ENCODE assay signal across 9 mouse cellular contexts in genomic region chr5:14253328-14253727, GRCm38 (mm10).
DNase-seq lines count a peak whose midpoint lies in the region; ATAC-seq and TF ChIP-seq lines count a peak whose summit lies in the region.
"Had no signal": no experiment of that assay in that cellular context is flagged by ENCODE, and none has a peak within 500 bp of the region (broad histone marks: within the 10 kb centered on the region; RNA-seq: fewer than 3 reads in every experiment).

No protein-coding gene starts in this region.

- TF ChIP-seq EP300 in lung, postnatal 0 days (IDR thresholded peaks at IDR 0.05) = no peak

- H3K27me3 ChIP-seq in hindbrain, embryonic 11.5 days (ENCODE audit: control insufficient read depth, insufficient read depth, low read length) = no peaks in the 10 kb centered on the region
- H3K27me3 ChIP-seq in hindbrain, embryonic 16.5 days (replicated peaks; ENCODE audit: control insufficient read depth, insufficient read depth, low read length) = no peaks in the 10 kb centered on the region
- no peaks in the 10 kb centered on the region for H3K27me3 ChIP-seq in lung, postnatal 0 days (replicated peaks; ENCODE audit: insufficient read depth, low read length)
- H3K27me3 ChIP-seq in forebrain, embryonic 16.5 days (replicated peaks; ENCODE audit: control insufficient read depth, insufficient read depth, low read length) = no peaks in the 10 kb centered on the region

- no peaks in the 10 kb centered on the region for H3K36me3 ChIP-seq in hindbrain, embryonic 11.5 days (ENCODE audit: control insufficient read depth, insufficient read depth, low read length)
- H3K36me3 ChIP-seq in hindbrain, embryonic 16.5 days (ENCODE audit: control insufficient read depth, insufficient read depth, low read length) = no peaks in the 10 kb centered on the region
- no peaks in the 10 kb centered on the region for H3K36me3 ChIP-seq in lung, postnatal 0 days (ENCODE audit: insufficient read depth, low read length)
- no peaks in the 10 kb centered on the region for H3K36me3 ChIP-seq in forebrain, embryonic 16.5 days (ENCODE audit: control insufficient read depth, insufficient read depth)

- H3K4me1 ChIP-seq in hindbrain, embryonic 11.5 days (replicated peaks; ENCODE audit: control insufficient read depth, insufficient read depth, low read length) = no peaks in the 10 kb centered on the region
- no peaks in the 10 kb centered on the region for H3K4me1 ChIP-seq in hindbrain, embryonic 16.5 days (ENCODE audit: control insufficient read depth, insufficient read depth, low read depth, low read length)
- H3K4me1 ChIP-seq in lung, postnatal 0 days (ENCODE audit: insufficient read depth, low read depth, low read length) = no peaks in the 10 kb centered on the region
- H3K4me1 ChIP-seq in forebrain, embryonic 16.5 days (replicated peaks; ENCODE audit: control insufficient read depth, insufficient read depth, low read length) = no peaks in the 10 kb centered on the region

- WGBS in hindbrain, embryonic 11.5 days = 82% methylated on average over 1 of the region's 1 CpGs
- 86% methylated on average over 1 of the region's 1 CpGs for WGBS in hindbrain, embryonic 16.5 days
- 68% methylated on average over 1 of the region's 1 CpGs for WGBS in lung, postnatal 0 days
- 73% methylated on average over 1 of the region's 1 CpGs for WGBS in forebrain, embryonic 16.5 days

- DNase-seq in hindbrain, embryonic 11.5 days (ENCODE audit: low spot score) = peak; percentile 58
- DNase-seq in lung, postnatal 0 days (ENCODE audit: low spot score) = peak; percentile 44
- no peak for DNase-seq in lung, postnatal 4 days
- DNase-seq in brain, adult 2 months (ENCODE audit: low read depth, low spot score) = peak; percentile 59
- DNase-seq in retina, embryonic 14.5 days (ENCODE audit: low spot score) = peak; percentile 76
- no peak for DNase-seq in thymus, postnatal 36 days

- no peak overlapping the region for H3K27ac ChIP-seq in hindbrain, embryonic 11.5 days (ENCODE audit: low read depth, low read length)
- H3K27ac ChIP-seq in hindbrain, embryonic 16.5 days (ENCODE audit: low read depth, low read length) = no peak overlapping the region
- H3K27ac ChIP-seq in lung, postnatal 0 days (ENCODE audit: low read length) = no peak overlapping the region
- no peak overlapping the region for H3K27ac ChIP-seq in forebrain, embryonic 16.5 days (ENCODE audit: low read length)

- no peak overlapping the region for H3K9ac ChIP-seq in hindbrain, embryonic 11.5 days (ENCODE audit: low read depth, low read length)
- no peak overlapping the region for H3K9ac ChIP-seq in hindbrain, embryonic 16.5 days (ENCODE audit: low read depth, low read length)
- H3K9ac ChIP-seq in lung, postnatal 0 days (replicated peaks; ENCODE audit: low read depth) = no peak overlapping the region
- no peak overlapping the region for H3K9ac ChIP-seq in forebrain, embryonic 16.5 days (replicated peaks; ENCODE audit: low read depth, low read length)

- no peak overlapping the region for H3K4me2 ChIP-seq in hindbrain, embryonic 11.5 days (replicated peaks; ENCODE audit: low read depth, low read length)
- H3K4me2 ChIP-seq in hindbrain, embryonic 16.5 days (ENCODE audit: low read length) = no peak overlapping the region
- no peak overlapping the region for H3K4me2 ChIP-seq in lung, postnatal 0 days (replicated peaks; ENCODE audit: low read depth, low read length)
- no peak overlapping the region for H3K4me2 ChIP-seq in forebrain, embryonic 16.5 days (ENCODE audit: low read length)

- H3K9me3 ChIP-seq in hindbrain, embryonic 11.5 days (ENCODE audit: control insufficient read depth, low read length) = no peaks in the 10 kb centered on the region
- H3K9me3 ChIP-seq in hindbrain, embryonic 16.5 days (ENCODE audit: control insufficient read depth, low read length) = no peaks in the 10 kb centered on the region
- no peaks in the 10 kb centered on the region for H3K9me3 ChIP-seq in lung, postnatal 0 days (ENCODE audit: low read length)
- no peaks in the 10 kb centered on the region for H3K9me3 ChIP-seq in forebrain, embryonic 16.5 days (ENCODE audit: control insufficient read depth, low read length)

- no peak for ATAC-seq in hindbrain, embryonic 11.5 days (ENCODE audit: low FRiP score)
- ATAC-seq in hindbrain, embryonic 16.5 days = no peak
- no peak for ATAC-seq in lung, postnatal 0 days
- no peak for ATAC-seq in forebrain, embryonic 16.5 days

- H3K4me3 ChIP-seq in hindbrain, embryonic 11.5 days (ENCODE audit: low read depth, low read length) = no peak overlapping the region
- H3K4me3 ChIP-seq in hindbrain, embryonic 16.5 days (ENCODE audit: low read length) = no peak overlapping the region
- H3K4me3 ChIP-seq in lung, postnatal 0 days (ENCODE audit: low read depth, low read length) = no peak overlapping the region
- H3K4me3 ChIP-seq in forebrain, embryonic 16.5 days (replicated peaks; ENCODE audit: low read length) = no peak overlapping the region
- H3K4me3 ChIP-seq: myocyte had no signal

- peak; percentile 68 for TF ChIP-seq CTCF in lung, postnatal 0 days (IDR thresholded peaks at IDR 0.05)

Comparison
In these comparisons a context has a peak if more than half of its experiments do, and no peak if none do; other contexts are left out.
1. DNase-seq: peak in hindbrain, embryonic 11.5 days (single experiment), lung, postnatal 0 days (single experiment), brain, adult 2 months (single experiment) and retina, embryonic 14.5 days (single experiment); none in lung, postnatal 4 days (0 of 2) and thymus, postnatal 36 days (0 of 2).